Mouse (Mus musculus) right cerebral cortex, postnatal 10 days (tissue): Measurements from ENCODE around the gene Stk10.

ENCODE experiments used
- DNase-seq, 2 experiments: peaks; one replicate each; pipeline ENCODE4 v3.0.0; 2021; ENCODE audit warnings: low spot score in 2 of 2

Gene Stk10

GRCm38 (mm10) chr11:32550102-32550501 is 17.0 kb downstream of the Stk10 start:
- no peak for DNase-seq

- DNase-seq = no peak
Measured at GRCm38 (mm10) chr11:32551056-32551455, 18.0 kb downstream of the Stk10 start.

- DNase-seq = no peak
Measured at GRCm38 (mm10) chr11:32551579-32552297, 18.6 kb downstream of the Stk10 start.

GRCm38 (mm10) chr11:32552401-32553090 is 19.4 kb downstream of the Stk10 start:
- no peak for DNase-seq

GRCm38 (mm10) chr11:32553311-32554140 is 20.4 kb downstream of the Stk10 start:
- no peak for DNase-seq

- no peak for DNase-seq
Measured at GRCm38 (mm10) chr11:32554141-32555091, 21.3 kb downstream of the Stk10 start.

- DNase-seq = no peak
Measured at GRCm38 (mm10) chr11:32555103-32555689, 22.1 kb downstream of the Stk10 start.

GRCm38 (mm10) chr11:32556333-32556990 is 23.4 kb downstream of the Stk10 start:
- DNase-seq = no peak

- DNase-seq = no peak
Measured at GRCm38 (mm10) chr11:32558026-32558425, 24.9 kb downstream of the Stk10 start.

GRCm38 (mm10) chr11:32558677-32559076 is 25.6 kb downstream of the Stk10 start:
- no peak for DNase-seq

GRCm38 (mm10) chr11:32560015-32560770 is 27.1 kb downstream of the Stk10 start:
- DNase-seq = no peak

- no peak for DNase-seq
Measured at GRCm38 (mm10) chr11:32561465-32562355, 28.6 kb downstream of the Stk10 start.

- DNase-seq = no peak
Measured at GRCm38 (mm10) chr11:32562706-32563105, 29.6 kb downstream of the Stk10 start.

- DNase-seq = no peak
Measured at GRCm38 (mm10) chr11:32563660-32564059, 30.6 kb downstream of the Stk10 start.

GRCm38 (mm10) chr11:32564629-32565028 is 31.5 kb downstream of the Stk10 start:
- DNase-seq = no peak

- no peak for DNase-seq
Measured at GRCm38 (mm10) chr11:32565088-32565487, 32.0 kb downstream of the Stk10 start.

- DNase-seq = no peak
Measured at GRCm38 (mm10) chr11:32566184-32566583, 33.1 kb downstream of the Stk10 start.

GRCm38 (mm10) chr11:32567000-32567855 is 34.1 kb downstream of the Stk10 start:
- DNase-seq = no peak
